Mouse (Mus musculus): ENCODE data around the gene Itga6.

GRCm38 (mm10) chr2:71696776-71697175 lies 48.6 kb upstream of the Itga6 start:
- TF ChIP-seq CTCF (IDR thresholded peaks at IDR 0.05; ENCODE audit: low read depth, low read length) (no peak), POLR2A (IDR thresholded peaks at IDR 0.05; ENCODE audit: extremely low read depth, insufficient read depth, low read length) (no peak)
